Mouse (Mus musculus): ENCODE measurements at regions not wholly inside any gene's neighbourhood (a gene's known extent, or its start where the extent isn't known, plus 50 kb on each side); places are given as distances from the start of the nearest gene placed in this dataset.

DNA sequence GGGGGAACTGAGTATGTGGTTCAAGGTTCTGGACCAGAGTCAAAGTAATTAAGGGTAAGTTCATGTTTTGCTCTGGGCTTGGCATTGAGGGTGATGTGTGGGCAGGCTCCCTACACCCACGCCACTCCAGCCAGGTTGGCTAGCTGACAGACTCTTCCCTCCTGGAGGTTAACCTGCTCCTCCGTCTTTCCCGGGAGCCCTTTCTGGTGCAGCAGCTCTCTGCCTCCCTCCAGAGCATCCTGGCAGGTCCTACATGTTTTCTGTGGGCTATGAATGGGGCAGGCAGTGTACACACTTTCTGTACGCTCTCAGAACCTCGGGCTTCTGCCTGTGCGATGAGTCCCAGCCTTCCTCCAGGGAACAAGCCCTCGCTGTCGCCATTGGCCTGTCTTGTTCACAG lies 82.8 kb upstream of the Ttc34 start:
- TF ChIP-seq MAX (IDR thresholded peaks at IDR 0.05; ENCODE audit: low read length) (no peak), CTCF (conservative IDR thresholded peaks at IDR 0.05 in 1 of 2, IDR thresholded peaks at IDR 0.05 in 1 of 2; ENCODE audit: low read depth in 2 of 2, low read length in 2 of 2) (no peak), E2F4 (IDR thresholded peaks at IDR 0.05; ENCODE audit: insufficient replicate concordance, low read depth, low read length) (no peak), PAX5 (IDR thresholded peaks at IDR 0.05; ENCODE audit: low read length) (no peak), USF1 (IDR thresholded peaks at IDR 0.05; ENCODE audit: low read depth, low read length) (no peak), CHD2 (IDR thresholded peaks at IDR 0.05; ENCODE audit: low read length) (no peak), POLR2A (IDR thresholded peaks at IDR 0.05; ENCODE audit: low read depth, low read length) (no peak), EP300 (IDR thresholded peaks at IDR 0.05; ENCODE audit: low read length) (no peak), SMC3 (IDR thresholded peaks at IDR 0.05; ENCODE audit: low read depth, low read length) (no peak)
